Mouse (Mus musculus) neutrophil, adult 59 days (primary cell): Measurements from ENCODE around the gene Ndufaf3. TPM values are rescaled to one million over a fixed set of nuclear protein-coding genes. Genes with fewer than 3 reads are reported as not detected.

Experiments used
- total RNA-seq, 2 experiments: library from RNA; stranded (reverse); gene quantifications; 1 replicate in 1 of 2; 2 replicates in 1 of 2; pipeline ENCODE4 v1.2.4; 2023

Gene Ndufaf3
- 10 to 100 TPM; 16.4 to 23.6 TPM for total RNA-seq

GRCm38 (mm10) chr9:108566815-108567776, at the start of gene Ndufaf3:
Ndufaf3 (minus strand) TSS chr9:108567434.

GRCm38 (mm10) chr9:108596998-108597764, 29.9 kb upstream of the Ndufaf3 start, which contains the start of gene P4htm:
P4htm (minus strand) TSS chr9:108597667.

GRCm38 (mm10) chr9:108578545-108579343, 11.5 kb upstream of the Ndufaf3 start, which contains the start of gene Wdr6:
Wdr6 (minus strand) TSS chr9:108578739.

GRCm38 (mm10) chr9:108569381-108570206, 2.4 kb upstream of the Ndufaf3 start, which contains the start of gene Dalrd3:
Dalrd3 (plus strand) TSS chr9:108569886.

GRCm38 (mm10) chr9:108560227-108560841, 6.9 kb downstream of the Ndufaf3 start, which contains the start of gene Impdh2:
Impdh2 (plus strand) TSS chr9:108560286.

GRCm38 (mm10) chr9:108516380-108517251, 50.6 kb downstream of the Ndufaf3 start, which contains the start of gene Qrich1:
Qrich1 (plus strand) TSS chr9:108516806.

Other genes starting within 250 kb of the Ndufaf3 start
- gene Gpx1, start 228.5 kb downstream of the Ndufaf3 start, total RNA-seq = 1,000 to 10,000 TPM; 1,293 to 1,411 TPM
- gene Usp4, start 219.6 kb downstream of the Ndufaf3 start, total RNA-seq = 100 to 1,000 TPM; 136 to 144 TPM
- gene 1700102P08Rik, start 174.6 kb downstream of the Ndufaf3 start, total RNA-seq = 1 to 10 TPM in 1 of 2 experiments, under 1 TPM in 1; 0.98 to 1.5 TPM
- under 1 TPM in 1 of 2 experiments, not detected in 1; 0.18 TPM for gene Ccdc36, start 138.9 kb downstream of the Ndufaf3 start, total RNA-seq
- not detected for gene BC048562, start 131.0 kb downstream of the Ndufaf3 start, total RNA-seq
- gene Ccdc71, start 106.9 kb downstream of the Ndufaf3 start, total RNA-seq = 10 to 100 TPM; 13.1 to 17.5 TPM
- 1 to 10 TPM in 1 of 2 experiments, under 1 TPM in 1; 0.87 to 2.2 TPM for gene Klhdc8b, start 105.9 kb downstream of the Ndufaf3 start, total RNA-seq
- 1 to 10 TPM in 1 of 2 experiments, under 1 TPM in 1; 0.29 to 1.7 TPM for gene Lamb2, start 87.7 kb downstream of the Ndufaf3 start, total RNA-seq
- 100 to 1,000 TPM; 192 to 195 TPM for gene Usp19, start 76.8 kb downstream of the Ndufaf3 start, total RNA-seq
- 100 to 1,000 TPM; 128 to 134 TPM for gene Qars, start 59.7 kb downstream of the Ndufaf3 start, total RNA-seq
- 10 to 100 TPM; 92.7 to 95.2 TPM for gene Qrich1, start 50.6 kb downstream of the Ndufaf3 start, total RNA-seq
- gene Impdh2, start 7.1 kb downstream of the Ndufaf3 start, total RNA-seq = 10 to 100 TPM; 80.5 to 82.7 TPM
- 10 to 100 TPM; 22.1 to 24.5 TPM for gene Dalrd3, start 2.5 kb upstream of the Ndufaf3 start, total RNA-seq
- gene Wdr6, start 11.3 kb upstream of the Ndufaf3 start, total RNA-seq = 1 to 10 TPM; 5.1 to 5.3 TPM
- under 1 TPM; 0.31 to 0.73 TPM for gene P4htm, start 30.2 kb upstream of the Ndufaf3 start, total RNA-seq
- 100 to 1,000 TPM; 103 to 104 TPM for gene Arih2, start 82.0 kb upstream of the Ndufaf3 start, total RNA-seq
- 10 to 100 TPM; 24.0 to 25.3 TPM for gene Slc25a20, start 94.7 kb upstream of the Ndufaf3 start, total RNA-seq
- 10 to 100 TPM; 12.7 to 16.7 TPM for gene Prkar2a, start 121.9 kb upstream of the Ndufaf3 start, total RNA-seq
- 10 to 100 TPM; 37.4 to 37.5 TPM for gene Ip6k2, start 216.4 kb upstream of the Ndufaf3 start, total RNA-seq
- gene Nckipsd, start 240.9 kb upstream of the Ndufaf3 start, total RNA-seq = 10 to 100 TPM in 1 of 2 experiments, 1 to 10 TPM in 1; 8.0 to 11.6 TPM